Mouse (Mus musculus) cerebellum, adult 2 months (tissue): ENCODE data around the gene Fam78b.

Experiments used
- CTCF ChIP-seq: fragments of 200-500 bp; IDR thresholded peaks from 2 replicates; pipeline ENCODE4 v1.5.1; 2011; ENCODE audit warnings: low read depth, mild to moderate bottlenecking, control low read depth, low read length, moderate library complexity, borderline replicate concordance; ENCODE audit not compliant: insufficient read depth
- POLR2A ChIP-seq: fragments of 200-500 bp; IDR thresholded peaks from 2 replicates; pipeline ENCODE4 v1.6.1; 2011; ENCODE audit warnings: low read length, control low read depth, borderline replicate concordance; ENCODE audit not compliant: insufficient read depth

DNA sequence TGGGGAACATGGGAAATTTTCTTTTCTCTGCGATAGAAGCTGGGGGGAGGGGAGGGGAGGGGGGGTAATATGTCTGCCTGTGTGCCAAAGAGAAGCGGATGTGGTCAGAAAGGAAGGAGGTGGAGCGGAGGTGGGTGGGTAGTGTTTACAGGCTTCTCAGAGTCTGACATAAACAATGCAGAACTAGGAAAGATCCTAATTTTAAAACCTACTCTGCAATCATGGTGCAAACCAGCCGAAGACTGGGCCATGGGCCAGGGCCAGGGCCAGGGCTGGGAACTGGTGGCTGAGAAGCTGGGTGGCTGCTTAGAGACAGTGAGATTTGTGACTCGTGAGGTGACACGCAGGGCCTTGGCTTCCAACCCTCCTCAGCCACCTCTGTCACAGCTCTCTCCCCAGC lies 69.1 kb downstream of the Fam78b start:
- no peak for TF ChIP-seq CTCF
- no peak for TF ChIP-seq POLR2A
